Mouse (Mus musculus): ENCODE results near the gene Ubox5. TPM values are rescaled to one million over a fixed set of nuclear protein-coding genes. Genes with fewer than 3 reads are reported as not detected.
"Not testable (repeated sequence)": the region's sequence is repeated elsewhere in the genome, so short reads cannot be mapped to it uniquely, and the experiment has no call there.

Gene Ubox5
- polyA plus RNA-seq, 1 experiment from 2014 or later: 12.6 TPM

GRCm38 (mm10) chr2:130655660-130656339, 26.0 kb upstream of the Ubox5 start:
- Histone ChIP-seq H3K36me3 (replicated peaks; ENCODE audit: control insufficient read depth, insufficient read depth) (peaks cover 88% of the 10 kb centered on the region), H3K9me3 (ENCODE audit: control insufficient read depth, low read length) (no peaks in the 10 kb centered on the region), H3K4me1 (replicated peaks; ENCODE audit: control insufficient read depth, insufficient read depth, low read length) (no peaks in the 10 kb centered on the region), H3K4me3 (replicated peaks; ENCODE audit: low read length) (no peak overlapping the region), H3K27me3 (ENCODE audit: control insufficient read depth, insufficient read depth, low read length) (no peaks in the 10 kb centered on the region), H3K27ac (no peak overlapping the region), H3K9ac (no peak overlapping the region), H3K4me2 (replicated peaks) (no peak overlapping the region)
- no peak for ATAC-seq (ENCODE audit: low FRiP score)
- 93% methylated on average over 6 of the region's 6 CpGs for WGBS
- DNase-seq (ENCODE audit: low spot score): no peak

GRCm38 (mm10) chr2:130653760-130654159, 23.9 kb upstream of the Ubox5 start:
- WGBS: 93% methylated on average over 1 of the region's 1 CpGs
- DNase-seq (ENCODE audit: low spot score): no peak
- H3K27ac ChIP-seq: no peak overlapping the region
- H3K4me1 ChIP-seq (replicated peaks; ENCODE audit: control insufficient read depth, insufficient read depth, low read length): no peaks in the 10 kb centered on the region
- no peak overlapping the region for H3K9ac ChIP-seq
- ATAC-seq (ENCODE audit: low FRiP score): no peak
- H3K9me3 ChIP-seq (ENCODE audit: control insufficient read depth, low read length): no peaks in the 10 kb centered on the region
- peaks cover 79% of the 10 kb centered on the region for H3K36me3 ChIP-seq (replicated peaks; ENCODE audit: control insufficient read depth, insufficient read depth)
- no peak overlapping the region for H3K4me2 ChIP-seq (replicated peaks)
- no peak overlapping the region for H3K4me3 ChIP-seq (replicated peaks; ENCODE audit: low read length)
- no peaks in the 10 kb centered on the region for H3K27me3 ChIP-seq (ENCODE audit: control insufficient read depth, insufficient read depth, low read length)

- Histone ChIP-seq H3K36me3 (replicated peaks; ENCODE audit: control insufficient read depth, insufficient read depth) (peaks cover 75% of the 10 kb centered on the region), H3K4me2 (replicated peaks) (no peak overlapping the region), H3K4me3 (replicated peaks; ENCODE audit: low read length) (no peak overlapping the region), H3K9ac (no peak overlapping the region), H3K4me1 (replicated peaks; ENCODE audit: control insufficient read depth, insufficient read depth, low read length) (no peaks in the 10 kb centered on the region), H3K9me3 (ENCODE audit: control insufficient read depth, low read length) (no peaks in the 10 kb centered on the region), H3K27ac (no peak overlapping the region), H3K27me3 (ENCODE audit: control insufficient read depth, insufficient read depth, low read length) (no peaks in the 10 kb centered on the region)
- no peak for ATAC-seq (ENCODE audit: low FRiP score)
- WGBS: 96% methylated on average over 2 of the region's 2 CpGs
- no peak for DNase-seq (ENCODE audit: low spot score)
Measured at GRCm38 (mm10) chr2:130653303-130653702, 23.5 kb upstream of the Ubox5 start.

GRCm38 (mm10) chr2:130649028-130649427, 19.2 kb upstream of the Ubox5 start:
- 84% methylated on average over 6 of the region's 6 CpGs for WGBS
- not testable (repeated sequence) for H3K4me1 ChIP-seq (replicated peaks; ENCODE audit: control insufficient read depth, insufficient read depth, low read length); H3K9me3 ChIP-seq (ENCODE audit: control insufficient read depth, low read length); H3K4me3 ChIP-seq (replicated peaks; ENCODE audit: low read length); DNase-seq (ENCODE audit: low spot score); H3K27me3 ChIP-seq (ENCODE audit: control insufficient read depth, insufficient read depth, low read length); H3K4me2 ChIP-seq (replicated peaks); ATAC-seq (ENCODE audit: low FRiP score); H3K9ac ChIP-seq; H3K27ac ChIP-seq
- H3K36me3 ChIP-seq (replicated peaks; ENCODE audit: control insufficient read depth, insufficient read depth): peaks cover 39% of the 10 kb centered on the region

- 84% methylated on average over 4 of the region's 4 CpGs for WGBS
- H3K4me2 ChIP-seq (replicated peaks): no peak overlapping the region
- ATAC-seq (ENCODE audit: low FRiP score) (no peak), DNase-seq (ENCODE audit: low spot score) (no peak)
- peaks cover 7% of the 10 kb centered on the region; the same call in 1 of the 2 replicates for H3K27me3 ChIP-seq (ENCODE audit: control insufficient read depth, insufficient read depth, low read length)
- H3K36me3 ChIP-seq (replicated peaks; ENCODE audit: control insufficient read depth, insufficient read depth): peaks cover 13% of the 10 kb centered on the region; the same call in 1 of the 2 replicates
- H3K9me3 ChIP-seq (ENCODE audit: control insufficient read depth, low read length): no peaks in the 10 kb centered on the region
- H3K9ac ChIP-seq: no peak overlapping the region
- peaks cover 14% of the 10 kb centered on the region for H3K4me1 ChIP-seq (replicated peaks; ENCODE audit: control insufficient read depth, insufficient read depth, low read length)
- no peak overlapping the region for H3K27ac ChIP-seq
- no peak overlapping the region for H3K4me3 ChIP-seq (replicated peaks; ENCODE audit: low read length)
Measured at GRCm38 (mm10) chr2:130645198-130645597, 15.4 kb upstream of the Ubox5 start.

- Histone ChIP-seq H3K9ac (peak within 1 kb of the TSS; percentile 90), H3K27ac (peak within 1 kb of the TSS; percentile 68; the same call in 1 of the 2 replicates), H3K9me3 (ENCODE audit: control insufficient read depth, low read length) (no peaks in the 10 kb centered on the region), H3K4me1 (replicated peaks; ENCODE audit: control insufficient read depth, insufficient read depth, low read length) (peaks cover 14% of the 10 kb centered on the region), H3K4me2 (replicated peaks) (peak within 1 kb of the TSS; percentile 88), H3K36me3 (replicated peaks; ENCODE audit: control insufficient read depth, insufficient read depth) (peaks cover 7% of the 10 kb centered on the region; the same call in 1 of the 2 replicates), H3K27me3 (ENCODE audit: control insufficient read depth, insufficient read depth, low read length) (peaks cover 24% of the 10 kb centered on the region), H3K4me3 (replicated peaks; ENCODE audit: low read length) (peak within 1 kb of the TSS; percentile 78)
- ATAC-seq (ENCODE audit: low FRiP score) (peak; percentile 94), DNase-seq (ENCODE audit: low spot score) (peak; percentile 88)
- WGBS: 4% methylated on average over 25 of the region's 40 CpGs
Measured at GRCm38 (mm10) chr2:130642684-130643369, 13.0 kb upstream of the Ubox5 start, which contains the start of gene Lzts3. Gene Lzts3 (minus strand): TSS chr2:130642803.

- peaks cover 30% of the 10 kb centered on the region for H3K27me3 ChIP-seq (ENCODE audit: control insufficient read depth, insufficient read depth, low read length)
- peak overlapping the region; percentile 68; the same call in 1 of the 2 replicates for H3K27ac ChIP-seq
- ATAC-seq (ENCODE audit: low FRiP score) (peak; percentile 78), DNase-seq (ENCODE audit: low spot score) (peak; percentile 61)
- peak overlapping the region; percentile 88 for H3K4me2 ChIP-seq (replicated peaks)
- peak overlapping the region; percentile 78 for H3K4me3 ChIP-seq (replicated peaks; ENCODE audit: low read length)
- peaks cover 14% of the 10 kb centered on the region for H3K4me1 ChIP-seq (replicated peaks; ENCODE audit: control insufficient read depth, insufficient read depth, low read length)
- no peaks in the 10 kb centered on the region for H3K9me3 ChIP-seq (ENCODE audit: control insufficient read depth, low read length)
- 0% methylated on average over 23 of the region's 27 CpGs for WGBS
- peaks cover 4% of the 10 kb centered on the region; the same call in 1 of the 2 replicates for H3K36me3 ChIP-seq (replicated peaks; ENCODE audit: control insufficient read depth, insufficient read depth)
- peak overlapping the region; percentile 90 for H3K9ac ChIP-seq
Measured at GRCm38 (mm10) chr2:130642197-130642660, 12.4 kb upstream of the Ubox5 start.

GRCm38 (mm10) chr2:130641351-130642025, 11.7 kb upstream of the Ubox5 start:
- 72% methylated on average over 6 of the region's 6 CpGs for WGBS
- Histone ChIP-seq H3K4me2 (replicated peaks) (peak overlapping the region; percentile 88), H3K4me1 (replicated peaks; ENCODE audit: control insufficient read depth, insufficient read depth, low read length) (peaks cover 14% of the 10 kb centered on the region), H3K27ac (0 out of 2 replicates have a peak overlapping the region, but pooled peaks have one; percentile 68), H3K27me3 (ENCODE audit: control insufficient read depth, insufficient read depth, low read length) (peaks cover 37% of the 10 kb centered on the region), H3K36me3 (replicated peaks; ENCODE audit: control insufficient read depth, insufficient read depth) (peaks cover 6% of the 10 kb centered on the region; the same call in 1 of the 2 replicates), H3K9me3 (ENCODE audit: control insufficient read depth, low read length) (no peaks in the 10 kb centered on the region), H3K4me3 (replicated peaks; ENCODE audit: low read length) (peak overlapping the region; percentile 78), H3K9ac (peak overlapping the region; percentile 90)
- ATAC-seq (ENCODE audit: low FRiP score): no peak
- no peak for DNase-seq (ENCODE audit: low spot score)

GRCm38 (mm10) chr2:130639276-130639675, 9.4 kb upstream of the Ubox5 start:
- H3K9ac ChIP-seq: no peak overlapping the region
- H3K9me3 ChIP-seq (ENCODE audit: control insufficient read depth, low read length): no peaks in the 10 kb centered on the region
- peaks cover 22% of the 10 kb centered on the region for H3K36me3 ChIP-seq (replicated peaks; ENCODE audit: control insufficient read depth, insufficient read depth)
- 77% methylated on average over 6 of the region's 6 CpGs for WGBS
- no peak overlapping the region for H3K4me3 ChIP-seq (replicated peaks; ENCODE audit: low read length)
- peaks cover 26% of the 10 kb centered on the region for H3K4me1 ChIP-seq (replicated peaks; ENCODE audit: control insufficient read depth, insufficient read depth, low read length)
- DNase-seq (ENCODE audit: low spot score) (no peak), ATAC-seq (ENCODE audit: low FRiP score) (no peak)
- H3K27me3 ChIP-seq (ENCODE audit: control insufficient read depth, insufficient read depth, low read length): peaks cover 59% of the 10 kb centered on the region
- no peak overlapping the region for H3K27ac ChIP-seq
- H3K4me2 ChIP-seq (replicated peaks): no peak overlapping the region
